Mouse (Mus musculus) heart, embryonic 11.5 days (tissue): ENCODE measurements around the gene 4930442H23Rik. TPM values are rescaled to one million over a fixed set of nuclear protein-coding genes. Genes with fewer than 3 reads are reported as not detected.
"Not testable (repeated sequence)": the region's sequence is repeated elsewhere in the genome, so short reads cannot be mapped to it uniquely, and the experiment has no call there.

Experiments
- ATAC-seq: fragments of 200-750 bp; cut with Nextera tagmentation; replicated peaks from 2 replicates; pipeline ENCODE4 v1.8.0; 2017; ENCODE audit warnings: moderate library complexity; ENCODE audit not compliant: insufficient number of reproducible peaks, low FRiP score, low TSS enrichment
- H3K27ac ChIP-seq: fragments of 300-500 bp; sonication (generic); 2 replicates; pipeline ENCODE4 v1.5.1; 2014; ENCODE audit warnings: mild to moderate bottlenecking, low read depth, low read length
- H3K27me3 ChIP-seq: fragments of 300-500 bp; sonication (generic); 2 replicates; pipeline ENCODE4 v1.6.1; 2014; ENCODE audit warnings: mild to moderate bottlenecking, low read length, mixed read lengths; ENCODE audit not compliant: control insufficient read depth, insufficient read depth
- H3K36me3 ChIP-seq: fragments of 300-500 bp; sonication (generic); 2 replicates; pipeline ENCODE4 v1.6.1; 2014; ENCODE audit warnings: mild to moderate bottlenecking, low read length, moderate library complexity, mixed read lengths; ENCODE audit not compliant: control insufficient read depth, insufficient read depth
- H3K4me1 ChIP-seq: fragments of 300-500 bp; sonication (generic); 2 replicates; pipeline ENCODE4 v1.6.1; 2014; ENCODE audit warnings: low read length; ENCODE audit not compliant: control insufficient read depth, insufficient read depth
- H3K4me2 ChIP-seq: fragments of 300-500 bp; sonication (generic); 2 replicates; pipeline ENCODE4 v1.6.1; 2014; ENCODE audit warnings: mild to moderate bottlenecking, moderate library complexity
- H3K4me3 ChIP-seq: fragments of 300-500 bp; sonication (generic); 2 replicates; pipeline ENCODE4 v1.5.1; 2014; ENCODE audit warnings: low read depth, low read length
- H3K9ac ChIP-seq: fragments of 300-500 bp; sonication (generic); 2 replicates; pipeline ENCODE4 v1.6.1; 2014; ENCODE audit warnings: mild to moderate bottlenecking, low read depth, low read length, moderate library complexity
- H3K9me3 ChIP-seq: fragments of 300-500 bp; sonication (generic); replicated peaks from 2 replicates; pipeline ENCODE4 v1.6.1; 2016; ENCODE audit warnings: low read length; ENCODE audit not compliant: control insufficient read depth
- WGBS: fragments of 180-500 bp; shearing (Covaris S2); extraction: QIAGEN DNeasy Blood & Tissue Kit; methylation state at CpG from one replicate; pipeline ENCODE4 v1.1.7; 2014; ENCODE audit not compliant: insufficient replicate concordance; 5-methylcytosine and 5-hydroxymethylcytosine counted together
- polyA plus RNA-seq: library from polyadenylated mRNA; unstranded; fragments of >200 nt; fragmentation: Nextera tagmentation; extraction: Ambion mirVana; gene quantifications from 2 replicates; pipeline ENCODE4 v1.2.1, GENCODE M21; 2014

The 4930442H23Rik gene
- polyA plus RNA-seq, 1 experiment from 2014 or later: 0.21 TPM

- ATAC-seq: peak; percentile 79
- H3K4me1 ChIP-seq: peaks cover 23% of the 10 kb centered on the region
- under 1% methylated on average over 77 of the region's 77 CpGs for WGBS
These were observed 7.0 kb downstream of the 4930442H23Rik start, which contains the start of gene Eef2 for GRCm38 (mm10) chr10:81176466-81177271. TSS of gene Eef2 (plus strand) at chr10:81176631.

GRCm38 (mm10) chr10:81175936-81176465 lies 7.6 kb downstream of the 4930442H23Rik start:
- ATAC-seq: peak; percentile 8; the same call in 1 of the 2 replicates
- H3K9ac ChIP-seq: peak overlapping the region; percentile 65
- H3K27ac ChIP-seq: peak overlapping the region; percentile 93
- H3K4me2 ChIP-seq: peak overlapping the region; percentile 98
- no peaks in the 10 kb centered on the region for H3K9me3 ChIP-seq
- peaks cover 36% of the 10 kb centered on the region for H3K36me3 ChIP-seq
- no peaks in the 10 kb centered on the region for H3K27me3 ChIP-seq
- H3K4me3 ChIP-seq: peak overlapping the region; percentile 100
- 6% methylated on average over 13 of the region's 13 CpGs for WGBS
- H3K4me1 ChIP-seq: peaks cover 21% of the 10 kb centered on the region

More at GRCm38 (mm10) chr10:81176466-81177271, 7.0 kb downstream of the 4930442H23Rik start, which contains the start of gene Eef2:
- H3K9me3 ChIP-seq: no peaks in the 10 kb centered on the region
- peak within 1 kb of the TSS; percentile 100 for H3K4me3 ChIP-seq
- H3K36me3 ChIP-seq: peaks cover 43% of the 10 kb centered on the region
- H3K9ac ChIP-seq: peak within 1 kb of the TSS; percentile 100
- no peaks in the 10 kb centered on the region for H3K27me3 ChIP-seq
- peak within 1 kb of the TSS; percentile 98 for H3K4me2 ChIP-seq
- H3K27ac ChIP-seq: peak within 1 kb of the TSS; percentile 93

GRCm38 (mm10) chr10:81175345-81175701 lies 8.3 kb downstream of the 4930442H23Rik start:
- WGBS: 14% methylated on average over 4 of the region's 4 CpGs
- peak overlapping the region; percentile 98 for H3K4me2 ChIP-seq
- not testable (repeated sequence) for ATAC-seq, H3K27me3 ChIP-seq, H3K9me3 ChIP-seq, H3K4me3 ChIP-seq, H3K9ac ChIP-seq
- peaks cover 21% of the 10 kb centered on the region for H3K4me1 ChIP-seq
- peak overlapping the region; percentile 62; the same call in 1 of the 2 replicates for H3K27ac ChIP-seq
- peaks cover 29% of the 10 kb centered on the region for H3K36me3 ChIP-seq

- Histone ChIP-seq H3K9ac (peak overlapping the region; percentile 57), H3K4me1 (peaks cover 21% of the 10 kb centered on the region), H3K27ac (peak overlapping the region; percentile 62), H3K4me2 (peak overlapping the region; percentile 76), H3K9me3 (no peaks in the 10 kb centered on the region), H3K4me3 (peak overlapping the region; percentile 43), H3K27me3 (no peaks in the 10 kb centered on the region), H3K36me3 (peaks cover 24% of the 10 kb centered on the region)
- 1% methylated on average over 29 of the region's 29 CpGs for WGBS
- ATAC-seq: no peak
These were observed 8.9 kb downstream of the 4930442H23Rik start for GRCm38 (mm10) chr10:81174617-81175344.

GRCm38 (mm10) chr10:81173132-81173531 lies 10.5 kb downstream of the 4930442H23Rik start:
- Histone ChIP-seq H3K27ac (peak overlapping the region; percentile 79), H3K4me2 (peak overlapping the region; percentile 42), H3K4me1 (peaks cover 23% of the 10 kb centered on the region), H3K9ac (peak overlapping the region; percentile 39), H3K4me3 (0 out of 2 replicates have a peak overlapping the region, but pooled peaks have one; percentile 4), H3K27me3 (no peaks in the 10 kb centered on the region), H3K9me3 (no peaks in the 10 kb centered on the region), H3K36me3 (peaks cover 8% of the 10 kb centered on the region)
- no peak; the same call in 1 of the 2 replicates for ATAC-seq
- 11% methylated on average over 21 of the region's 21 CpGs for WGBS

GRCm38 (mm10) chr10:81169411-81169900 lies 14.2 kb downstream of the 4930442H23Rik start:
- not testable (repeated sequence) for ATAC-seq, H3K9me3 ChIP-seq, H3K27ac ChIP-seq, H3K36me3 ChIP-seq, H3K9ac ChIP-seq, H3K27me3 ChIP-seq
- WGBS: 40% methylated on average over 10 of the region's 14 CpGs
- Histone ChIP-seq H3K4me3 (0 out of 2 replicates have a peak overlapping the region, but pooled peaks have one; percentile 5), H3K4me2 (peak overlapping the region; percentile 22; the same call in 1 of the 2 replicates), H3K4me1 (peaks cover 14% of the 10 kb centered on the region)

DNA sequence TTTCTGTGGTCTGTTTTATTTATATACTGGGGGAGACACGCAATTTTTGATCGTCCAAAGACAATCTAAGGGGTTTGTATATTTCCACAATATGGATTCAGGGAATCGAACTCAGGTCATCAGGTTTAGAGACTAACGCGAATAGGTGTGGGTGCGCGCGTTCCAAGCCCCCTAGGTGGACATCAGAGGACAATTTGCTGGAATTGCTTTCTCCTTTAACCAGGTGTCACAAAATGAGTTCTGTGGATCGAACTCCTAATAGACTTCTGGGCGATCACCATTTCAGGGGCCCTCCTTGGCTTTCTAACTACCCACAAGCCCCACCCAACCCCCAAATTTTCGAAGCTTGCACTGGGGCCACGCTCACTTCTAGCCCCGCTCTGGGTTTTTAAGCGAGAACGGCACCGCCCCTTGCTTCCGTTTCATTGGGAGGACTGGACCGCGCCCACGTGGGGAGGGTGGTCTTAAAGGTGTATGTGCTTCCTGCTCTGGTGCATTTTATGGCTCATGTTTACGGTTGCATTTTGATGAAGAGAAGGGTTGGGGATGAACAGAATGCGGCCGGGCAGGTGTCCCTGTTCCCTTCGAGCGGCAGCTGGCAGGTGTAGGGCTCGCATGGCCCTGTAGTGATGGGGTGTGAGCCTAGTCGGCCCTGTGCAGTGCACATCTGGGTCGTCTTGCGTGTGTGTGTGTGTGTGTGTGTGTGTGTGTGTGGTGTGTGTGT lies 15.0 kb downstream of the 4930442H23Rik start:
- no peaks in the 10 kb centered on the region for H3K36me3 ChIP-seq
- H3K4me2 ChIP-seq: peak overlapping the region; percentile 89
- H3K4me3 ChIP-seq: peak overlapping the region; percentile 92
- ATAC-seq: no peak; the same call in 1 of the 2 replicates
- peaks cover 9% of the 10 kb centered on the region for H3K4me1 ChIP-seq
- no peaks in the 10 kb centered on the region for H3K27me3 ChIP-seq
- H3K9me3 ChIP-seq: no peaks in the 10 kb centered on the region
- 5% methylated on average over 29 of the region's 29 CpGs for WGBS
- peak overlapping the region; percentile 75 for H3K27ac ChIP-seq
- H3K9ac ChIP-seq: peak overlapping the region; percentile 65

DNA sequence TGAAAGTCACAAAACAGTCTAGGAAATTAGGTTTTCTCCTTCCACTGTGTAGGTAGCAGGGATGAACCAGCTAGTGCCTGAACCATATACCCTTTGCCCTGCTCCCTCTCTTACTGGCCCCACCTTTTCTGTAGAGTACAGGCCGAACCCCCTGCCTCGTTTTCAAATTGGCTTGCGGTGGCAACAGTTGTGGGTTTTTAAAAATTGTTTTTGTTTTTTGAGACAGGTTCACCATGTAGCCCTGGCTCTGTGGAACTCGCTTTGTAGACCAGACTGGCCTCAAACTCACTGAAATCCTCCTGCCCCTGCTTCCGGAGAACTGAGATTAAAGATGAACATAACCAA lies 15.6 kb downstream of the 4930442H23Rik start:
- peak; percentile 37 for ATAC-seq
- Histone ChIP-seq H3K4me3 (peak overlapping the region; percentile 92), H3K4me2 (peak overlapping the region; percentile 89), H3K9ac (peak overlapping the region; percentile 65), H3K4me1 (peaks cover 9% of the 10 kb centered on the region), H3K27me3 (no peaks in the 10 kb centered on the region), H3K9me3 (no peaks in the 10 kb centered on the region), H3K27ac (peak overlapping the region; percentile 75), H3K36me3 (no peaks in the 10 kb centered on the region)
- WGBS: 8% methylated on average over 5 of the region's 5 CpGs
